Mouse (Mus musculus): ENCODE measurements around the gene Tmub2. TPM values are rescaled to one million over a fixed set of nuclear protein-coding genes. Genes with fewer than 3 reads are reported as not detected.
"Not testable (repeated sequence)": the region's sequence is repeated elsewhere in the genome, so short reads cannot be mapped to it uniquely, and the experiment has no call there.

The Tmub2 gene
- total RNA-seq, 2 experiments from 2014 or later, result 55.2 to 60.4 TPM

GRCm38 (mm10) chr11:102276411-102276915, 8.3 kb upstream of the Tmub2 start:
- DNase-seq (ENCODE audit: low spot score in 2 of 2), result no peak

GRCm38 (mm10) chr11:102277754-102278153, 7.0 kb upstream of the Tmub2 start:
- DNase-seq (ENCODE audit: low spot score in 2 of 2), result no peak

DNA sequence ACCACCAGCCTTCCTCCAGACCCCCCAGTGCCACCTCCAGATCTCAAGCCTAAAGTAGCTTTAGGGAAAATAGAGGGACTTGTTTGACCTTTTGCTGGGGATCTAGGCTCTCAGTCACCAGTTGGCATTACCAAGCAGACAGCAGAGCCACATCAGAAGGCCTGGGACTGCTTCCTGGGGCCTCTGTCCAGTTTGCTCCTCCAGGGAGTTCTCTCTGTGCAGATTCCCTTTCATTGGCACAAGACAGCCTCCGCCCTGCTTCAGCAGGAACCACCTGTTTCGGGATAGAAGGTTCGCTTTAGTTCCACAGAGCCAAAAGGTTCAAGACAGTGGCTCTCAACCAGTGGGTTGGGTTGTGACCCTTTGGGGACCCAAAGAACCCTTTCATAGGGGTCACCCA, 5.1 kb upstream of the Tmub2 start:
- no peak for DNase-seq (ENCODE audit: low spot score in 2 of 2)

DNA sequence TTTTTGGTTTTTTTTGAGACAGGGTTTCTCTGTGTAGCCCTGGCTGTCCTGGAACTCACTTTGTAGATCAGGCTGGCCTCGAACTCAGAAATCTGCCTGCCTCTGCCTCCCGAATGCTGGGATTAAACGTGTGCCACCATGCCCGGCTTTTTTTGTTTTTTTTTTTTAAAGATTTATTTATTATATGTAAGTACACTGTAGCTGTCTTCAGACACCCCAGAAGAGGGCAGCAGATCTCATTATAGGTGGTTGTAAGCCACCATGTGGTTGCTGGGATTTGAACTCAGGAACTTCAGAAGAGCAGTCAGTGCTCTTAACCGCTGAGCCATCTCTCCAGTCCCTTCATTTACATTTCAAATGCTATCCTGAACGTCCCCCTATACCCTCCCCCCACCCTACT, 4.5 kb upstream of the Tmub2 start:
- not testable (repeated sequence) for DNase-seq (ENCODE audit: low spot score in 2 of 2)

- no peak for DNase-seq (ENCODE audit: low spot score in 2 of 2)
Measured at GRCm38 (mm10) chr11:102283922-102284321, 809 bp upstream of the Tmub2 start.

GRCm38 (mm10) chr11:102285095-102285834, 534 bp downstream of the Tmub2 start:
- DNase-seq (ENCODE audit: low spot score in 2 of 2), result no peak

DNA sequence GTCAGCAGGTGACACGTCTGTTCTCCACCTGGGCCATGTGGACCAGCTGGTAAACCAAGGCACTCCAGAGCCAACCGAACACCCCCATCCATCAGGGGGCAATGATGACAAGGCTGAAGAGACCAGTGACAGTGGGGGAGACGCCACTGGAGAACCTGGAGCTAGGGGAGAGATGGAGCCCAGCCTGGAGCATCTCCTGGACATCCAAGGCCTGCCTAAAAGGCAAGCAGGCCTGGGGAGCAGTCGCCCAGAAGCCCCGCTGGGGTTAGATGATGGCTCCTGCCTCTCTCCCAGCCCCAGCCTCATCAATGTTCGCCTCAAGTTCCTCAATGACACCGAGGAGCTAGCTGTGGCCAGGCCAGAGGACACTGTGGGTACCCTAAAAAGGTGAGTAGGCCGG, 2.8 kb downstream of the Tmub2 start:
- no peak for DNase-seq (ENCODE audit: low spot score in 2 of 2)

DNA sequence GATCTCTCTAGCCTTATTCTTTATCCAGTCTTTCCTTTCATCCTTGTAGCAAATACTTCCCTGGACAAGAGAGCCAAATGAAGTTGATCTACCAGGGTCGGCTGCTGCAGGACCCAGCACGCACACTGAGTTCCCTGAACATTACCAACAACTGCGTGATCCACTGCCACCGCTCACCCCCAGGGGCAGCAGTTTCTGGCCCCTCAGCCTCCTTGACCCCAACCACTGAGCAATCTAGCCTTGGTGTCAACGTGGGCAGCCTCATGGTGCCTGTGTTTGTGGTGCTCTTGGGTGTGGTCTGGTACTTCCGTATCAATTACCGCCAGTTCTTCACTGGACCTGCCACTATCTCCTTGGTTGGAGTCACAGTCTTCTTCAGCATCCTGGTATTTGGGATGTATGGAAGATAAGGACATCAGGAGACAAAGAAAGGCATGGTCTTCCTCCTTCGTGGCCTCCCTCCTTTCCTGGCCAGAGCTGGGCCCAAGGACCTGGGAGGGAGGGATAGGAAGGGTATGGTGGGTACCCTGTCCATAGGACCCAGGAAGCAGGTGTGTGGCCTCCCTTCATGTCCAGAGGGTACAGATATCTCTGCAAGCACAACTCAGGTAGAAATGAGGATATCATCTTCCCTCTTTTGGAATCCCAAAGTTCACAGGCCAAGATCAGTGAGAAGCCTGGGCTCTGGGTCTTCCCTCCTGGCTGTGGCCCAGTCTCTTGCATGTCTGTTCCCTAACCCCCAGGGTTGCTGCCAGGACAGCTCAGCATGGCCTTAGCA, 3.5 kb downstream of the Tmub2 start:
- DNase-seq (ENCODE audit: low spot score in 2 of 2), result no peak

DNA sequence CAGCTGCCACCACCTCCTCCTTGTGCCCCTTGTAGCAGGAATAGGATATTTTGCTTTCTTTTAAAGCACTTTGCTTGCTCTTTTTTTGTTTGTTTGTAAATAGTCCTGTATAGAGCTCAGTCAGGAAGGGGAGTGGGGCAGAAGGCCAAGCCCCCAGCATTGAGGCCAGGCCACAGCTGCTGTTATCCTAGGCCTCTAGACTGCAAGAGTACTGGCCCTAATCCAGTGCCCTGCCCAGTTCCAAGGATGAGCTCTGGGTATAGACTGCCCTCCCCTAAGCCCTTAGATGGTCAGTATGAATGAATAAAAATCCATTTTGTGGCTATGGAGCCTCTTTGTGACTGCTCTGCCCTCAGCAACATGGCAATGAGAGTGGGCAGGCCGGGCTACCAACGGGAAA, 4.2 kb downstream of the Tmub2 start:
- DNase-seq (ENCODE audit: low spot score in 2 of 2), result no peak

DNA sequence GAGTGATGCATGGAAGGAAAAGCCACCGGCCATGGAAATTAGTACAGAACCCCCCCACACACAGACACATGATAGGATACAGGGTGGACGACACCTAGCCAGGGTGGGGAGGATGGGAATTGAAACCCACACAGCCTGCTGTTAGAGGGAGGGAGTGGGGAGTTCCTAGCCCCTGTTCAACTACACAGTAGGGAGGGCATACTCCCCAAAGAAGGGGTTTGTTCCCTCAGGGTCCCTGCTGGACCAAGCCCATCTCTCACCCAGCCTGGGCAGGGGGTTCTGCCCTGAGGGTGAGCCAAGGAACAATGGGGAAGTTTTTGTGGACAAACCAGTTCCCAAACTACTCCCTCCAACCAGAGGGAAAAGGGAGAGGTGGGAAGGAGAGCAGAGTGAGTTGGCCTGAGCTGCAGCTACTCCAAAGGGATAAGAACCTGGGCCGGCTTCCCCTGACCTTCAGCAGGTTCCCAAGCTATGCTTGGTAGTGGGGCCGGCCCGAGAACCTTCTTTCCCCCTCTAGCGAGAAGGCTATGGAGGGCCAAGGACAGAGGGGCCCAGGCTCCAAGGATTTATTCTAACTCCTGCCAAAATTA, 4.9 kb downstream of the Tmub2 start:
- no peak for DNase-seq (ENCODE audit: low spot score in 2 of 2)

GRCm38 (mm10) chr11:102290141-102290540, 5.4 kb downstream of the Tmub2 start:
- DNase-seq (ENCODE audit: low spot score in 2 of 2), result no peak

DNA sequence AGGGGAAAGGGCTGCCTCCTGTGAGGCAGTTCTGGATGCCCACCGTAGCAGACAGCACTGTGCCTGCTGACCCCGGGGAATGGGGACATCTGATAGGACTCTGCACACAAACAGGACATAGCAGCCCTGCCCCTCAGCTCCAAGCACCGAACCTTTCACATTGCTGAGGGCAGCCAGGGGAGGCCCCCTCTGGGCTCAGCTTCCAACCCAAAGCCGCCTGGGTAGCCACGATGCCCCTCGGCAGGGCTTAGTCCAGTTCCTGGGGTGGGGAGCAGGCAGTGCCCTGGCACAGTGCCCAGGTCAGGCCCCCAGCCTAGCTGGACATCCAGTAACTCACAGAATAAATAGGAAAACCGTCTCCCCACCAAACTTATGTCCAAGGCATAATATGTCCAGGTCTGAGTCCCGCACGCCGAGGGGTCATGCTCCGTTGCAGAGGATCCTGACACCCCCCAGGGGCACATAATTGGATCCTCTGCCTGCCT, 6.4 kb downstream of the Tmub2 start:
- DNase-seq (ENCODE audit: low spot score in 2 of 2), result no peak

DNA sequence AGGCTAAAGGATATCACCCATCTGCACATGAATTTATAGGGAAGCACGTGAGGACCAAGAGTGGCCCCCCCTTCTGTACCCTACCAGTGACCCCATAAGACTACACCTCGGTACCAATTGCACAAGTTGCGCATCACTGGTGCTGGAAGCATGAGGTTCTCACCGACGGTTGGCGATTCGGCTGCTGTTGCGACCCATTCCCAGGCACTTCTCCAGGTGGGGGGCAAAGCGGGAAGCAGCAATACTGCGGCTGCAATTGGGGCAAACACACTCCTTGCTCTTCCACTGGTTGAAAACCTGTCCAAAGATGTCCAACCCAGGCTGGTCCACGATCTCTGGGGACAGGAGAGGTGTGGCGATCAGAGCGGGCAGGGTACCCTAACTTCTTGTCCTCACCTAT, 9.2 kb downstream of the Tmub2 start:
- DNase-seq (ENCODE audit: low spot score in 2 of 2), result no peak

GRCm38 (mm10) chr11:102294416-102294815, 9.7 kb downstream of the Tmub2 start:
- DNase-seq (ENCODE audit: low spot score in 2 of 2), result no peak

GRCm38 (mm10) chr11:102294887-102295597, 10.3 kb downstream of the Tmub2 start:
- DNase-seq (ENCODE audit: low spot score in 2 of 2), result no peak

- peak; percentile 46 to 68 for DNase-seq (ENCODE audit: low spot score in 2 of 2)
Measured at GRCm38 (mm10) chr11:102295598-102296471, 11.1 kb downstream of the Tmub2 start.

DNA sequence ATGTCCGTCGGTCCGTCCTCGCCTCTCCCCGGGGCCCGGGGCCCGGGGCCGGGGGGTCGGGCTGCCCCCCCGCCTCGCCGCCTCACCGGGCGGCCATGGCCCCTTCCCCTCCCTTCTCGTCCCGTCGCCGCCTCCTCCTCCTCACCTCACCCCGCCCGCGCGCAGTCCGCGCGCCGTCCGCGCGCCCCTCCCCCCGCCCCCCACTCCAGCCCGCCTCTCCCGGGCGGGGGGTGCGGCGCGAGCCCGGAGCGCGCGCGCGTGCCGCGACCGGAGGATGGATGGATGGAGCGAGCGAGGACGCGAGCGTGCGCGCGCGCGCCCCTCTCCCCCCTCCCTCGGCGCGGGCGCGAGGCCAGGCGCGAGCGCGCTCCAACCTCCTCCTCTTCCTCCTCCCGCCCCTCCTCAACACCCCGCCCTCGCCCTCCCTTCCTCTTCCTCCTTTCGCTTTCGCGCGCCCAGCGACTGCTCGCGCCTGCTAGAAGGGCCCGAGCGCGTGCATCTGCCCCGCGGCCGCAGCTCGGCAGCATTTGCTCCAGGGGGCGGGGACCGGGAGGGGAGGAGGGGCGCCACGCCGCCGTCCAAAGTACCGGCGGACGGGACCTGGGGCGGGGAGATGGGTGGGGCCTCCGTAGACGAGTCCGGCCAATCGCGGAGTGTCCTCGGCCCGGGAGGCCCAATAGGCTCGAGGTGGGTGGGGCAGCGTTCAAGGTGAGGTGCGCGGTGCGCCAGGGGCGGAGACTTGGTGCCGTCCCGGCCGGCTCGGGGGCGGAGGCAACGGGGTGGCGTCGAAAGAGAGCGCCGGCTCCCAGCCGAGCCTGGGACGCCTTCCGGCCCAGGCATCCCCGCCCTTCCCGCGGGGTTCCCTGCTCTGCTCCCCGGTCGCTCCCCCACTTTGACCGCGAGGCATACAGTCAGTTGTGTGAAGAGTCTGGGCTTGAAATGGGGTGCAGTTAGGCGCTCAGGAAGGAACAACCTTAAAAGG, 12.1 kb downstream of the Tmub2 start, which contains the start of gene Atxn7l3:
Gene Atxn7l3 (minus strand): TSS at position 141 of the 982 bp plus-strand sequence.
- peak; percentile 95 to 97 for DNase-seq (ENCODE audit: low spot score in 2 of 2)

- no peak for DNase-seq (ENCODE audit: low spot score in 2 of 2)
Measured at GRCm38 (mm10) chr11:102297577-102298556, 13.1 kb downstream of the Tmub2 start.

Measured in layer of hippocampus, postnatal 10 days (tissue).